Mouse (Mus musculus) adrenal gland, postnatal 25 days (tissue): ENCODE results near the gene Zfp449. TPM values are rescaled to one million over a fixed set of nuclear protein-coding genes. Genes with fewer than 3 reads are reported as not detected.

ENCODE experiments used
- DNase-seq: peaks from one replicate; pipeline ENCODE4 v3.0.0; 2021; ENCODE audit warnings: mixed read lengths
- long read RNA-seq: library from polyadenylated mRNA; stranded (forward); transcript quantifications from one replicate; pipeline ENCODE4 v2.0.0, GENCODE M21; 2021
- total RNA-seq: library from RNA; stranded (reverse); gene quantifications from 2 replicates; pipeline ENCODE4 v1.2.3, GENCODE M21; 2021

The Zfp449 gene
- 4.0 and 4.4 TPM in 2 replicates for total RNA-seq
- long read RNA-seq, partial matches to known transcripts = 6 of 11 reads
- long read RNA-seq, other reads (novel, unspliced or antisense) = 2 of 11 reads

- peak; percentile 86 for DNase-seq
Measured at GRCm38 (mm10) chrX:56346176-56346931, at the start of gene Zfp449. Gene Zfp449 (plus strand): TSS chrX:56346400.

- no peak for DNase-seq
Measured at GRCm38 (mm10) chrX:56307597-56307996, 38.6 kb upstream of the Zfp449 start.

- no peak for DNase-seq
Measured at GRCm38 (mm10) chrX:56312813-56313212, 33.4 kb upstream of the Zfp449 start.

GRCm38 (mm10) chrX:56322096-56322495 lies 24.1 kb upstream of the Zfp449 start:
- no peak for DNase-seq

- DNase-seq = no peak
Measured at GRCm38 (mm10) chrX:56322731-56323130, 23.5 kb upstream of the Zfp449 start.

GRCm38 (mm10) chrX:56332046-56332445 lies 14.2 kb upstream of the Zfp449 start:
- no peak for DNase-seq

GRCm38 (mm10) chrX:56340305-56340704 lies 5.9 kb upstream of the Zfp449 start:
- DNase-seq = peak; percentile 12

GRCm38 (mm10) chrX:56342921-56343320 lies 3.3 kb upstream of the Zfp449 start:
- no peak for DNase-seq

- peak; percentile 21 for DNase-seq
Measured at GRCm38 (mm10) chrX:56346932-56347253, 693 bp downstream of the Zfp449 start.

- DNase-seq = peak; percentile 56
Measured at GRCm38 (mm10) chrX:56374431-56375128, 28.4 kb downstream of the Zfp449 start, which contains the start of gene Smim10l2a. Gene Smim10l2a (plus strand): TSS chrX:56374586.

GRCm38 (mm10) chrX:56380852-56381251 lies 34.7 kb downstream of the Zfp449 start:
- DNase-seq = no peak

GRCm38 (mm10) chrX:56384142-56384541 lies 37.9 kb downstream of the Zfp449 start:
- DNase-seq = no peak

GRCm38 (mm10) chrX:56404646-56405045 lies 58.4 kb downstream of the Zfp449 start:
- DNase-seq = no peak

- no peak for DNase-seq
Measured at GRCm38 (mm10) chrX:56405482-56405881, 59.3 kb downstream of the Zfp449 start.

- no peak for DNase-seq
Measured at GRCm38 (mm10) chrX:56406128-56406527, 59.9 kb downstream of the Zfp449 start.

Other genes starting within 250 kb of the Zfp449 start
- gene 3830403N18Rik, start 209.8 kb upstream of the Zfp449 start, total RNA-seq = not detected in 2 replicates
- gene Gm773, start 133.5 kb upstream of the Zfp449 start, total RNA-seq = not detected in 2 replicates
- gene Smim10l2a, start 28.2 kb downstream of the Zfp449 start, total RNA-seq = 0.38 and 1.0 TPM in 2 replicates
- gene Gm2174, start 101.6 kb downstream of the Zfp449 start, total RNA-seq = not detected in 2 replicates
- gene Ints6l, start 108.5 kb downstream of the Zfp449 start, total RNA-seq = 29.0 and 29.9 TPM in 2 replicates
- gene Gm10477, start 178.3 kb downstream of the Zfp449 start, total RNA-seq = not detected in 2 replicates
- gene Gm648, start 203.2 kb downstream of the Zfp449 start, total RNA-seq = not detected in 2 replicates